Mouse (Mus musculus) lung, postnatal 0 days (tissue): Measurements from ENCODE around the gene Ttll11.

Source experiments
- CTCF ChIP-seq: IDR thresholded peaks from 2 replicates; pipeline ENCODE4 v1.5.1; 2016; ENCODE audit warnings: antibody characterized with exemption, mild to moderate bottlenecking
- EP300 ChIP-seq: IDR thresholded peaks from 2 replicates; pipeline ENCODE4 v1.6.1; 2016; ENCODE audit warnings: antibody characterized with exemption, mild to moderate bottlenecking, control low read depth

GRCm38 (mm10) chr2:35907578-35907977, 72.1 kb downstream of the Ttll11 start:
- TF ChIP-seq CTCF (no peak), EP300 (no peak)
